Mouse (Mus musculus) neural tube, embryonic 14.5 days (tissue): ENCODE measurements at regions not wholly inside any gene's neighbourhood (a gene's known extent, or its start where the extent isn't known, plus 50 kb on each side); places are given as distances from the start of the nearest gene placed in this dataset. TPM values are rescaled to one million over a fixed set of nuclear protein-coding genes. Genes with fewer than 3 reads are reported as not detected.

Experiments used
- ATAC-seq: fragments of 200-750 bp; cut with Nextera tagmentation; 2 replicates; pipeline ENCODE4 v1.8.0; 2017; ENCODE audit warnings: low read depth, mild to moderate bottlenecking, moderate TSS enrichment, moderate library complexity
- H3K27ac ChIP-seq: fragments of 300-500 bp; sonication (generic); 2 replicates; pipeline ENCODE4 v1.5.1; 2014; ENCODE audit warnings: low read depth, mild to moderate bottlenecking, control low read depth, low read length, moderate library complexity, mixed read lengths
- H3K27me3 ChIP-seq: fragments of 300-500 bp; sonication (generic); 2 replicates; pipeline ENCODE4 v1.6.1; 2014; ENCODE audit warnings: low read length; ENCODE audit not compliant: control insufficient read depth, insufficient read depth
- H3K36me3 ChIP-seq: fragments of 300-500 bp; sonication (generic); 2 replicates; pipeline ENCODE4 v1.6.1; 2014; ENCODE audit warnings: low read length, mixed read lengths; ENCODE audit not compliant: control insufficient read depth, insufficient read depth
- H3K4me1 ChIP-seq: fragments of 300-500 bp; sonication (generic); 2 replicates; pipeline ENCODE4 v1.6.1; 2014; ENCODE audit warnings: low read length; ENCODE audit not compliant: control insufficient read depth, insufficient read depth
- H3K4me2 ChIP-seq: fragments of 300-500 bp; sonication (generic); 2 replicates; pipeline ENCODE4 v1.6.1; 2014; ENCODE audit warnings: mild to moderate bottlenecking, low read depth, low read length, control low read depth
- H3K4me3 ChIP-seq: fragments of 300-500 bp; sonication (generic); 2 replicates; pipeline ENCODE4 v1.5.1; 2014; ENCODE audit warnings: low read depth, low read length, control low read depth, mixed read lengths
- H3K9ac ChIP-seq: fragments of 300-500 bp; sonication (generic); replicated peaks from 2 replicates; pipeline ENCODE4 v1.6.1; 2014; ENCODE audit warnings: low read depth, mild to moderate bottlenecking, control low read depth, low read length, mixed read lengths
- H3K9me3 ChIP-seq: fragments of 300-500 bp; sonication (generic); 2 replicates; pipeline ENCODE4 v1.6.1; 2016; ENCODE audit warnings: low read length; ENCODE audit not compliant: control insufficient read depth
- WGBS: fragments of 180-500 bp; shearing (Covaris S2); extraction: QIAGEN DNeasy Blood & Tissue Kit; methylation state at CpG from one replicate; pipeline ENCODE4 v1.1.7; 2014; 5-methylcytosine and 5-hydroxymethylcytosine counted together
- microRNA-seq: library from miRNA; unstranded; fragments of <30 nt; microRNA quantifications from one replicate; pipeline ENCODE4, GENCODE M21; 2016

- ATAC-seq: no peak
- H3K27ac ChIP-seq: no peak overlapping the region
- WGBS: 11% methylated on average over 4 of the region's 4 CpGs
Observed at GRCm38 (mm10) chr2:84266158-84266557, 159.1 kb downstream of the Calcrl start.

GRCm38 (mm10) chr2:84266883-84267554 lies 158.2 kb downstream of the Calcrl start:
- no peaks in the 10 kb centered on the region for H3K27me3 ChIP-seq
- no peak overlapping the region for H3K4me3 ChIP-seq
- H3K9ac ChIP-seq: no peak overlapping the region
- H3K27ac ChIP-seq: no peak overlapping the region
- H3K9me3 ChIP-seq: no peaks in the 10 kb centered on the region
- no peaks in the 10 kb centered on the region for H3K4me1 ChIP-seq
- 0 out of 2 replicates have a peak, but pooled peaks have one; percentile 35 for ATAC-seq
- no peak overlapping the region for H3K4me2 ChIP-seq
- no peaks in the 10 kb centered on the region for H3K36me3 ChIP-seq
- 57% methylated on average over 6 of the region's 6 CpGs for WGBS

More at GRCm38 (mm10) chr2:84266158-84266557, 159.1 kb downstream of the Calcrl start:
- Histone ChIP-seq H3K4me1 (no peaks in the 10 kb centered on the region), H3K27me3 (no peaks in the 10 kb centered on the region), H3K4me2 (no peak overlapping the region), H3K9me3 (no peaks in the 10 kb centered on the region), H3K9ac (no peak overlapping the region), H3K4me3 (no peak overlapping the region), H3K36me3 (no peaks in the 10 kb centered on the region)

- no peaks in the 10 kb centered on the region for H3K9me3 ChIP-seq
- no peak overlapping the region for H3K4me2 ChIP-seq
- no peak overlapping the region for H3K9ac ChIP-seq
- no peaks in the 10 kb centered on the region for H3K27me3 ChIP-seq
- no peak overlapping the region for H3K4me3 ChIP-seq
- H3K36me3 ChIP-seq: no peaks in the 10 kb centered on the region
- 28% methylated on average over 6 of the region's 6 CpGs for WGBS
- H3K4me1 ChIP-seq: no peaks in the 10 kb centered on the region
- ATAC-seq: peak; percentile 63; the same call in 1 of the 2 replicates
- no peak overlapping the region for H3K27ac ChIP-seq
Observed at GRCm38 (mm10) chr2:84274038-84274724, 151.0 kb downstream of the Calcrl start.

GRCm38 (mm10) chr2:84277181-84277580 lies 148.0 kb downstream of the Calcrl start:
- no peaks in the 10 kb centered on the region for H3K36me3 ChIP-seq
- H3K4me3 ChIP-seq: no peak overlapping the region
- H3K9ac ChIP-seq: no peak overlapping the region
- WGBS: 93% methylated on average over 1 of the region's 1 CpGs
- no peaks in the 10 kb centered on the region for H3K4me1 ChIP-seq
- H3K4me2 ChIP-seq: no peak overlapping the region
- H3K27ac ChIP-seq: no peak overlapping the region
- no peaks in the 10 kb centered on the region for H3K27me3 ChIP-seq
- H3K9me3 ChIP-seq: no peaks in the 10 kb centered on the region
- no peak for ATAC-seq

Small RNA genes in the stretch of these regions (microRNA-seq; reads per million reads assigned to microRNA genes)
- gene Gm25972: not detected
